Mouse (Mus musculus) gastrocnemius, postnatal 4 days (tissue): ENCODE results near the gene Zik1. TPM values are rescaled to one million over a fixed set of nuclear protein-coding genes. Genes with fewer than 3 reads are reported as not detected.

Experiments
- DNase-seq, 2 experiments: peaks; one replicate each; pipeline ENCODE4 v3.0.0; 2021 to 2022; ENCODE audit warnings: low spot score in 2 of 2, mixed read lengths in 2 of 2
- long read RNA-seq, 2 experiments: library from polyadenylated mRNA; stranded (forward); transcript quantifications; one replicate each; pipeline ENCODE4 v2.0.0; 2021
- total RNA-seq, 2 experiments: library from RNA; stranded (reverse); gene quantifications; 2 replicates each; pipeline ENCODE4 v1.2.3; 2021

Gene Zik1
- 1 to 10 TPM; 3.8 to 4.3 TPM for total RNA-seq
- long read RNA-seq, experiment 1, full-length matches to known transcripts: 5 of 5 reads
- long read RNA-seq, experiment 1, partial matches to known transcripts: 0 of 5 reads
- long read RNA-seq, experiment 1, other reads (novel, unspliced or antisense): 0 of 5 reads
- long read RNA-seq, experiment 2, full-length matches to known transcripts: 2 of 3 reads
- long read RNA-seq, experiment 2, partial matches to known transcripts: 1 of 3 reads
- long read RNA-seq, experiment 2, other reads (novel, unspliced or antisense): 0 of 3 reads

DNA sequence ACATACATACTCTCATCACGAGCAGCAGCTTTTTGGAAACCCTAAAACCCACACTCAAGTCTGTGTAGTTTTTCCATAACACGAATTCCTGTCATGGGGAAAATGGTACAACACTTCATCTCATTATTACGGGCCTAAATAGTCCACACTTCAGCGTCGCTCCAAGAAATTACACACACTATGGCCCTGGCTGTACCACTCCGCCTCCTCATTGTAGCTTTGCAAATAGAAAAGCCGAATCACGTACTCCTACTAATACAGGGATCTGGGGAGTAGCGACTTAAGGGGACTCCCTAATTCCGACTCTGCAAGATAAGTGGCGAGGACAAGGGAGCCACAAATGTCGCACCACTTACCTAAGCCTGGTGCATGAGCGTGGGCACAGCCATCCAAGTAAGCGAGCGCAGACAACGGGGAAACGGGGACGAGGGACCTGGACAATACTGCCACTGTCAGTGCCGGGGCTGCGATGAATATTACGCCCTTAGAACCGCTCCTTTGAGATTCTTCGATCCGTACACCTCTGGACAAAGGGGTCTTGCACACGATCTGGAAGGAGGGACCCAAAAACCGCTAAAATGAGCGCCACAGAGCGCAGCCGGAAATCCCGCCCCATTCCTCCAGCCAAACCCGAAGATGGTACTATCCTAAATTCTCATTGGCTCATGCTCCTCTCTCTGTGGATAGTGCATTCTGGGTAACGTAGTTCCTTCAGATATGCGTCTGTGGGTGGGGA, at the start of gene Zik1:
TSS of gene Zik1 (minus strand) at position 609 of the 736 bp plus-strand sequence.
- DNase-seq: peak; percentile 31 to 68

DNA sequence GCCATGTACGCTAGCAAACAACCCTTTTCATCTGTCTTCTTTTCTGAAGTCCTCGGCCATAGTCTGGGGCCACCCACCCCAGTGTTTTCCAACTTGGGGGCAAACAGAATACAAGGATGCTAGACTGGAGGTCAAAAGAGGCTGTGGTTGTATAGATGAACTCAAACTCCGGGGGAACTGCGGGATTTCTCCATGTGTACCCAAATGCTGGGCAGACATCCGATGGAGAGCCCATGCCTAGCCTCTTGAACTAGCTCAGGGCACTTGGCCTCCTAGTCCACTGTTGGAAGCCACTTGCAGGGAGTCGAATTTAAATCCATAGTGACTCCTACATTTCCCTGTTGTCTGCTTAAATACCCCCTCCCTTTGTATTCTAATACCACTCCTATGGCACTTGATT, 384 bp upstream of the Zik1 start:
- no peak for DNase-seq

DNA sequence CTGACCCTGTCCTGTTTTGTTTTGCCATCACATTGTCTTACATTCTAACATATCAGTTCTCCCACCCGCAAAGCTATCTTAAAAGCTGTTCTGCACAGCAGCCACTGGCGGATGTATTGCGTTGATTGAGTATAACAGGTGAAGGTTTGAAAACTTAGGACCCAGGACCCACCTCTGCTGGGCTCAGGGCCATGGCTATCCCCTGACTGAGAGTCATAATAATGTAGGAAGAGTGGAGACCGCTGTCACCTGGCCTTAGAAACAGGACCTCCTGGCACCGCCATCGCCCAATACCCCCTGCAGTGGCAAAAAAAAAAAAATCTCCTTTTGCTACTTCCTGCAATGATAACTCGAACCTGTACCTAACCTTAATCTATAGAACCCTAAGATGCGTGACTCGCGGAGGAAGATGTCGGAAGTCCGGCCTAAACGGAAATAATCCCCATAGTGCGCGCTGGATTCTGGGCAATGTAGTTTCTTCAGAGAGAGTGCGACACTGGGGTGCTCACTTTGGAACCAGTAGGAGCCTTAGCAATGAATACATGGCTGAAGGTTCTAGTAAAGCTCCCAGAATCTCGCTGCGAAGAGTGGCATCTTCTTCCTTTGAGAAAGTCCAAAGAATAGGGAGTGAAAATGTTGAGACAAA, 14.5 kb downstream of the Zik1 start:
- no peak for DNase-seq

DNA sequence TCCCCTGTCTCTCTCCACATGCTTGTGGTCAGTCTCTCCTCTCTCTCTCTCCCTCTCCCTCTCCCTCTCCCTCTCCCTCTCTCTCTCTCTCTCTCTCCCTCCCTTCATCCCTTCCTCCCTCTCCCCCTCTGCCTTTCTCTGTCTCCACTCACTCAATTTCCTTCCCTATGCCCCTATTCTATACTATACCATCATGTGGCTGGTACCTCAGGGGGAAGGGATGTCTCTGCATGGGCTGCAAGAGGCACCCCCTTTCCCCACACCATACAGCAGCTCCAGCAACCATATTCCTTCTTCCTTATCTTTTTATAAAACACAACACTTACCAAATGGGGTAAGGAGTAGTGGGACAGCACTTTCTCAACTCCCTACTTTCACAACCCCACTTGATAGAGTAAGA, 15.4 kb downstream of the Zik1 start:
- DNase-seq: no peak

DNA sequence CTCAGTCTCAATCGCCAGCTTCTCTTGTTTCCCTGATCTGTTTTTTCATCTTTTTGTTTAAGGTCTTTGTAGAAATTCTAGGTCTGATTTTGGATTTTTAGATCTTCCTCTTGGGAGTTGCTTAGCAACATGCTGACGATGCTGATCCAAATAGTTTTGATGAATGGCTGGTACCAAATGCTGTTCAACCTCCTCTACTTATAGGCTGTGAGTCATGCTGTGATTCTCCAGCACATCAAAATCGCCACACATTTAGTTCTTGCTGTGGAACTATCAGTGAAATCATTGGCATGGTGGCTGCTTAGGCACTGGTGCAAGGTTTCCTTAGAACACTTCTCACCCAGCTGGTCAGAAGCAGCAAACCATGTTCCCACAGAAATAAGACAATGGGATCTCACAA, 37.0 kb downstream of the Zik1 start:
- DNase-seq: no peak

DNA sequence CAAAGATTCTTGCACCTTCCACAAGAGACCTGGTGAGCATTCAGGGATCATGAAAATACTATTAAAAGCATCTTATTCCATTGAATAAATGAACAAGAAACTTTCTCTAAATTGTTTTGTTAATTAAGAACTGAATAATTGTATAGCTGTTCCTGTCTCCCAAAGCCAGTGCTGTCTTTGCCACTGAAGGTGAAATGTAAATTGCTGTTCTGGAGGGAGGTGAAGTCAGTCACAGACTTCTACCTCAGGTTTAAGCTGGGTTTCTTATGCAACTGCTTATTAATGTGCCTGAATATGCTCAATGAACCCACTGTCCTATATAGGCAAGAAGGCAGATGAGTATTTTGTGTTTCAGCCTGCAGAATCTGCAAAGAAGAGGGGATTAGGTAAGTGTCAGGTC, 52.2 kb downstream of the Zik1 start, which contains the start of gene Vmn1r67:
TSS of gene Vmn1r67 (plus strand) at position 301 of the 400 bp plus-strand sequence.
- DNase-seq: no peak

Other genes starting within 250 kb of the Zik1 start
- gene Vmn1r66, start 217.4 kb downstream of the Zik1 start, total RNA-seq: not detected
- gene Vmn1r67, start 52.1 kb downstream of the Zik1 start, total RNA-seq: not detected
- not detected for gene Vmn1r68, start 63.1 kb upstream of the Zik1 start, total RNA-seq
- gene Vmn1r69, start 118.3 kb upstream of the Zik1 start, total RNA-seq: not detected
- not detected for gene Vmn1r70, start 136.1 kb upstream of the Zik1 start, total RNA-seq
- not detected for gene Nlrp4b, start 192.4 kb upstream of the Zik1 start, total RNA-seq